In the genomic region with DNA sequence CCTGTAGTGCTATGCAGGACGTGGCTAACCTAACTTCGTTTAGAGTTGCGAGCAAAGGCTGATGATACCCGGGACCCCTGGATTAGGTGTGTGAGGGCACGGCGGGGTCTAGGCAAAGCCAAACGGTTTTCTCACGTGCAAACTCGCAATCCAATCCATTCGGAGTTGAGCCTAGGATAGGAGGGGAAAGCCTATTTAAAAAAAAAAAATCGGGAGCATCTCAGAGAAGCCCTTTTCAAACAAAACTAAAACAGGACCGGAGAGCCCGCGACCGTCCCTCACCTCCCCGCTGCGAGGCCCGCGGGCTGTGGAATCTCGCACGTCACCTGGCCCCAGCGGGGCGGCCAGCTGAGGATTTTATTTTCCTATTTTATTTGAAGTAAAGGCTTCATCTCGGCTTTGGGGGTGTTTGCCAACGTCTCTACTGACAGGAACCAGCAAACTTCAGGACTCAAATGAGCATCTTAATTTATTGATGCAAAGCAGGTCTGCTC, we compare ENCODE assay signal across 8 mouse cellular contexts. TPM values are rescaled to one million over a fixed set of nuclear protein-coding genes. Genes with fewer than 3 reads are reported as not detected.
A peak's percentile ranks its signal among the peaks of the same experiment; 100 is the strongest.
DNase-seq lines count a peak whose midpoint lies in the region; ATAC-seq and TF ChIP-seq lines count a peak whose summit lies in the region.

No protein-coding gene starts in this region.

- peak; percentile 59 for DNase-seq in layer of hippocampus, adult 11-12 months (ENCODE audit: low spot score)
- DNase-seq in layer of hippocampus, adult 9-10 months (ENCODE audit: low spot score) = no peak
- DNase-seq in embryo, embryonic 11 days = peak; percentile 69
- DNase-seq in heart, postnatal 4 days = peak; percentile 55
- peak; percentile 64 for DNase-seq in retina, embryonic 14.5 days (ENCODE audit: low spot score)
- no peak for DNase-seq in urinary bladder, adult 18-20 months (ENCODE audit: low spot score in 2 of 2)

- H3K4me3 ChIP-seq in ES-Bruce4 (ENCODE audit: low read depth, low read length) = peak overlapping the region; percentile 62
- peak overlapping the region; percentile 54 for H3K4me3 ChIP-seq in limb, embryonic 13.5 days

- no peak for TF ChIP-seq CTCF in ES-Bruce4 (IDR thresholded peaks at IDR 0.05; ENCODE audit: low read depth, low read length)

- peaks cover 13% of the 10 kb centered on the region for H3K27me3 ChIP-seq in ES-Bruce4 (ENCODE audit: control insufficient read depth, insufficient read depth, low read length, poor library complexity, severe bottlenecking)
- peaks cover 42% of the 10 kb centered on the region for H3K27me3 ChIP-seq in limb, embryonic 13.5 days

- H3K4me1 ChIP-seq in ES-Bruce4 (ENCODE audit: control insufficient read depth, insufficient read depth, low read length) = no peaks in the 10 kb centered on the region
- H3K4me1 ChIP-seq in limb, embryonic 13.5 days = peaks cover 7% of the 10 kb centered on the region

- peak; percentile 20; the same call in 1 of the 2 replicates for ATAC-seq in limb, embryonic 13.5 days (ENCODE audit: low FRiP score, low read depth)

- TF ChIP-seq POLR2A in ES-Bruce4 (IDR thresholded peaks at IDR 0.05; ENCODE audit: insufficient read depth, low read length) = no peak

- no peaks in the 10 kb centered on the region for H3K36me3 ChIP-seq in ES-Bruce4 (ENCODE audit: control insufficient read depth, insufficient read depth, low read length, poor library complexity, severe bottlenecking)
- no peaks in the 10 kb centered on the region for H3K36me3 ChIP-seq in limb, embryonic 13.5 days

- TF ChIP-seq EP300 in ES-Bruce4 (IDR thresholded peaks at IDR 0.05; ENCODE audit: insufficient read depth, low read depth, low read length) = no peak

- H3K4me2 ChIP-seq in limb, embryonic 13.5 days (replicated peaks) = peak overlapping the region; percentile 85

- H3K9me3 ChIP-seq in ES-Bruce4 (replicated peaks; ENCODE audit: control insufficient read depth, insufficient read depth, low read length, poor library complexity, severe bottlenecking) = no peaks in the 10 kb centered on the region
- H3K9me3 ChIP-seq in limb, embryonic 13.5 days = no peaks in the 10 kb centered on the region

- no peak overlapping the region for H3K27ac ChIP-seq in ES-Bruce4 (ENCODE audit: insufficient read depth, low read length)
- 0 out of 2 replicates have a peak overlapping the region, but pooled peaks have one; percentile 28 for H3K27ac ChIP-seq in limb, embryonic 13.5 days

- peak overlapping the region; percentile 71 for H3K9ac ChIP-seq in ES-Bruce4 (ENCODE audit: low read depth, poor library complexity, severe bottlenecking)
- peak overlapping the region; percentile 65 for H3K9ac ChIP-seq in limb, embryonic 13.5 days

- under 1% methylated on average over 25 of the region's 25 CpGs for WGBS in limb, embryonic 13.5 days

RNA-seq across cellular contexts. Expression of a gene that starts 0.6 kb away (rescaled TPM):
- 1.4 and 2.1 TPM in 2 replicates for polyA plus RNA-seq in ES-Bruce4 (2011; ENCODE audit: insufficient read depth, insufficient read length, low read depth, missing spikeins)
- 10 to 100 TPM; 59.7 to 66.5 TPM for total RNA-seq in heart, postnatal 4 days (2021)
- 29.9 and 31.8 TPM in 2 replicates for polyA plus RNA-seq in limb, embryonic 13.5 days (2015; fragmentation: Nextera tagmentation; extraction: Ambion mirVana)

Comparison
In these comparisons a context has a peak if more than half of its experiments do, and no peak if none do; other contexts are left out.
1. DNase-seq: peak in layer of hippocampus, adult 11-12 months (single experiment), embryo, embryonic 11 days (single experiment), heart, postnatal 4 days (single experiment) and retina, embryonic 14.5 days (single experiment); none in layer of hippocampus, adult 9-10 months (single experiment) and urinary bladder, adult 18-20 months (0 of 2).